Mouse (Mus musculus) erythroblast, embryonic 14.5 days (primary cell): ENCODE data around the gene Fam89b.

Source experiments
- GATA1 ChIP-seq: IDR thresholded peaks from 2 replicates; pipeline ENCODE4 v1.6.1; 2012; ENCODE audit warnings: low read length, inconsistent platforms, mixed read lengths
- TAL1 ChIP-seq: IDR thresholded peaks from 3 replicates; pipeline ENCODE4 v1.6.1; 2012; ENCODE audit warnings: low read length, inconsistent platforms, mixed read lengths

DNA sequence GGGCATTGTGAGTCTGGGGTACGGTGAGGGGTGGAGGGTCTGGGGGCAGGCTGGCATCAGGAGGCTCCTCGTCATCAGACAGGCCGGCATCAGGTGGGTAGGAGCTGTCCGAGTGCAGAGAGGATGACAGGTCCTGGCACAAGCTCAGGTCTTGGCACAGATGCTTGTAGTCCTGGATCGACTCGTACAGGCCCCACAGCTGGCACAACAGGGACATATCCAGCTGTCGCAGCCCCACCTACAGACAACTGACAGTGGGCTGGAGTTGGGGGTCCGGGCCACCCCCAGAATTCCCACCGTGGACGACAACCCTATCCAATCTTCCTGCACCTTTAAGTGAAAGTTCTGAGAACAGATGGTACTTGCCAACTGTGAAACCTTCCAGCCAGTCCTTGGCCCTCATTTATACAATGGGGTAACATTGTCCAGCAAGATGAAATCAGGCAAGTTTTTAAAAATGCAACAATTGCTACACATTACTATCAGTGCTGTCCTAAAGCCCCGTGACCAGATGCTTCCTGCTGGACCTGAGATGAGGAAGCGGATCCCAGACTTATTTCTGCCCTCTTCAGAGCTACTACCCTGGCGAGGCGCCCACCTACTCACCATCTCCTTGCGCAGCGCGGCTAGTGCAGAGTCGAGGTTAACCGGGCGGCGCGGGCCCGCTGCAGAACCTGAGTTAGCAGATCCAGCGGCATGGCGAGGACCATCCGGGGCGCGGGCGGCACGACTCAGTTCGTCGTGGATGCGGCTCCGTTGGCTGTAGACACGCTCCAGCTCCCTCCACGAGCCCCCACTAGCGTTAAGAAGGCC, 616 bp downstream of the Fam89b start:
- TF ChIP-seq GATA1, result no peak
- no peak for TF ChIP-seq TAL1
